Mouse (Mus musculus): ENCODE measurements at regions not wholly inside any gene's neighbourhood (a gene's known extent, or its start where the extent isn't known, plus 50 kb on each side); places are given as distances from the start of the nearest gene placed in this dataset.
"Not testable (repeated sequence)": the region's sequence is repeated elsewhere in the genome, so short reads cannot be mapped to it uniquely, and the experiment has no call there.

- Histone ChIP-seq H3K4me1 (ENCODE audit: control insufficient read depth, insufficient read depth, low read length) (no peaks in the 10 kb centered on the region), H3K4me3 (ENCODE audit: insufficient read depth, low read depth, low read length) (no peak overlapping the region), H3K36me3 (ENCODE audit: control insufficient read depth, insufficient read depth, low read length) (no peaks in the 10 kb centered on the region), H3K27me3 (replicated peaks; ENCODE audit: control insufficient read depth, insufficient read depth, low read length) (no peaks in the 10 kb centered on the region), H3K27ac (ENCODE audit: insufficient read depth, low read depth, low read length) (no peak overlapping the region)
- DNase-seq = peak; percentile 3
- TF ChIP-seq POLR2A (IDR thresholded peaks at IDR 0.05; ENCODE audit: low read depth, low read length) (no peak), CTCF (conservative IDR thresholded peaks at IDR 0.05; ENCODE audit: insufficient read depth, insufficient read length, low read depth, low read length) (peak; percentile 47)
- 23% methylated on average over 1 of the region's 1 CpGs for WGBS
Observed at GRCm38 (mm10) chrX:63991127-63991526, 160.9 kb downstream of the Gm6760 start.

- not testable (repeated sequence) for H3K36me3 ChIP-seq (ENCODE audit: control insufficient read depth, insufficient read depth, low read length); DNase-seq; H3K27ac ChIP-seq (ENCODE audit: insufficient read depth, low read depth, low read length); H3K27me3 ChIP-seq (replicated peaks; ENCODE audit: control insufficient read depth, insufficient read depth, low read length); H3K4me3 ChIP-seq (ENCODE audit: insufficient read depth, low read depth, low read length); H3K4me1 ChIP-seq (ENCODE audit: control insufficient read depth, insufficient read depth, low read length)
Observed at GRCm38 (mm10) chrX:63972386-63972785, 179.6 kb downstream of the Gm6760 start.

Data from kidney, adult 2 months (tissue).